Mouse (Mus musculus): ENCODE measurements around the gene Psrc1. TPM values are rescaled to one million over a fixed set of nuclear protein-coding genes. Genes with fewer than 3 reads are reported as not detected.

Psrc1 gene
- polyA plus RNA-seq, 1 experiment from 2014 or later = 19.0 TPM

DNA sequence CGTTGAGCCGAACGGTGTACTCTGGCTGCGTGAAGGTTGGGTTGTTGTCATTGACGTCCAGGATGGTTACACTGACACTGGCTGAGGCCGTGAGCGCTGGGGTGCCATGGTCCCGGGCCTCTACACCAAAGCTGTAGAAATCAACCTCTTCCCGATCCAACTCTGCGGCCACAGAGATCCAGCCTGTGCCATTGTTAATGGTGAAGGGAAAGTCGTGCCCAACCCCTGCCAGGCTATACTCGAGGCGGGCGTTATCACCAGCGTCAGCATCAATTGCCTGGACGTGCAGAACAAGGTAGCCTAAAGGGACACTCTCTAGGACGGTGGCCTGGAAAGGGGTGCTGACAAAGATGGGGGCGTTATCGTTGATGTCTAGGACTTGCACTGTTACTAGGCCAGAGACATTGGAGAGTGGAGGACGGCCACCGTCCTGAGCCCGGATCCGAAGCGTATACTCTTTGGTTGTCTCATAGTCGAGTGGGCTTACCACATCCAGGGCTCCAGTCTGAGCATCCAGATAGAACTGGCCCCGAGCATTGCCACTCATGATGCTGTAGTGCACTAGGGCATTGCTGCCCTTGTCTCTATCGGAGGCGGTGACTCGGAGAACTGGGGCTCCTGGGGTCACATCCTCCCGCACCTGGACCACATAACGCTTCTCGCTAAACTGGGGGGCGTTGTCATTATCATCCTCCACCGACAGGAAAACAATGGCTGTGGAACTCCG is 30.2 kb downstream of the Psrc1 start:
- WGBS = 97% methylated on average over 35 of the region's 35 CpGs
- H3K27ac ChIP-seq = no peak overlapping the region
- ATAC-seq (replicated peaks; ENCODE audit: low FRiP score, low read depth) = no peak
- H3K9ac ChIP-seq (ENCODE audit: low read depth, low read length) = no peak overlapping the region
- no peak overlapping the region for H3K4me2 ChIP-seq (ENCODE audit: low read length)
- H3K9me3 ChIP-seq (replicated peaks; ENCODE audit: low read length) = no peaks in the 10 kb centered on the region
- H3K4me3 ChIP-seq (replicated peaks; ENCODE audit: low read depth, low read length) = no peak overlapping the region
- peaks cover 13% of the 10 kb centered on the region; the same call in 1 of the 2 replicates for H3K36me3 ChIP-seq (ENCODE audit: insufficient read depth, low read length)
- peaks cover 29% of the 10 kb centered on the region for H3K4me1 ChIP-seq (replicated peaks; ENCODE audit: insufficient read depth, low read length)
- no peak for DNase-seq (ENCODE audit: low spot score)
- no peaks in the 10 kb centered on the region for H3K27me3 ChIP-seq (ENCODE audit: insufficient read depth, low read length)
- TF ChIP-seq CTCF (IDR thresholded peaks at IDR 0.05; ENCODE audit: low read depth) = no peak

DNA sequence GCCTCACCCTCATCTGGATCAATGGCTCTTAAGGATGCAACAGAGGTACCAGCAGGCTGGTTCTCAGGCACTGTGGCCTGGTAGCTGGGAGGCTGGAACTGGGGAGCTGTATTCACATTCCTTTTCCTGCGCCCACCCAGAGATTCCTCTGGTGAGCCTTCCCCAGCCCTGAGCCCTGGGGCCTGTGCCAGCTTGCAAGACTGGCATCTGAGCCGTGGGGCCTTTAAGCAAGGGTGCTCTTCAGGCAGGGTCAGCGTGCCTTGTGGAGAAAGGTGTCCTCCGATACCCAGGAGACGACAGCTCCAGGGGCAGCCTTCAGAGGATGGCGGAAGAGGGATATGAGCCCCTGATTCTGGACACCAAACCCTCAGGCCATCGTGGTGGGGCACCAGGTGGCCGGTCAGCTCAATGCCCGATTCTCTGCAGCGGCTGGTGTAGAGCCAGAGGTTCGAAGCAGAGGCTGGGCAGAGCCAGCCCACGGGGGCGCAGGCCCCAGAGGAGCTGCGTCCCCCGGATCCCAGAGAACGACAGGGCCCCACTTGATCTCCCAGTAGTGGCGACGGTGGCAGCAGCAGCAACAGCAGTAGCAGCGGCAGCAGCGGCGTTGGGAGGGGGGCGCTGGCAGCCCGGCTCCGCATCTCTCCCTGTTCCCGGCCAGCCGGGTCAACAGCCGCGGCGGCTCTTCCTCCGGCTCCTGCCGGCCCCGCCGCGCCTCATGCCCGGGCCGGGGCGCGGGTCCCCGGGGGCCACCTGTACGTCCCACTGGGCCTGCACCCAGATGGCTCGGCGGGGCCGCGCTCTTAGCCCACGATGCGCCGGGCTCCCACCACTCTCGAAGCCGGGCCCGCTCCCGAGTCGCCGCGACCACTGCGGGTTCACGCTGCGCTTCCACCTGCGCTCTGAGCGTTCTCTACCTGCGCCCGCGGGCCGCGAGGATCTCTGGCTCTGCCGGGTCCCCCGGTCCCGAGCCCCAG is 31.5 kb downstream of the Psrc1 start, which contains the start of gene Celsr2:
Gene Celsr2 (minus strand): TSS at position 696 of the 974 bp plus-strand sequence.
- DNase-seq (ENCODE audit: low spot score) (peak; percentile 48), ATAC-seq (replicated peaks; ENCODE audit: low FRiP score, low read depth) (no peak)
- WGBS = 7% methylated on average over 48 of the region's 67 CpGs
- Histone ChIP-seq H3K9me3 (replicated peaks; ENCODE audit: low read length) (no peaks in the 10 kb centered on the region), H3K27ac (peak within 1 kb of the TSS; percentile 80), H3K4me1 (replicated peaks; ENCODE audit: insufficient read depth, low read length) (peaks cover 22% of the 10 kb centered on the region), H3K4me3 (replicated peaks; ENCODE audit: low read depth, low read length) (peak within 1 kb of the TSS; percentile 53), H3K36me3 (ENCODE audit: insufficient read depth, low read length) (peaks cover 13% of the 10 kb centered on the region; the same call in 1 of the 2 replicates), H3K27me3 (ENCODE audit: insufficient read depth, low read length) (no peaks in the 10 kb centered on the region), H3K9ac (ENCODE audit: low read depth, low read length) (peak within 1 kb of the TSS; percentile 78), H3K4me2 (ENCODE audit: low read length) (peak within 1 kb of the TSS; percentile 93)
- TF ChIP-seq CTCF (IDR thresholded peaks at IDR 0.05; ENCODE audit: low read depth) = no peak

GRCm38 (mm10) chr3:108415831-108416223 is 32.2 kb downstream of the Psrc1 start:
- DNase-seq (ENCODE audit: low spot score) = peak; percentile 89
- peak; percentile 38 for ATAC-seq (replicated peaks; ENCODE audit: low FRiP score, low read depth)
- peak overlapping the region; percentile 53 for H3K4me3 ChIP-seq (replicated peaks; ENCODE audit: low read depth, low read length)
- H3K36me3 ChIP-seq (ENCODE audit: insufficient read depth, low read length) = peaks cover 13% of the 10 kb centered on the region; the same call in 1 of the 2 replicates
- H3K27ac ChIP-seq = peak overlapping the region; percentile 80
- H3K27me3 ChIP-seq (ENCODE audit: insufficient read depth, low read length) = no peaks in the 10 kb centered on the region
- peak overlapping the region; percentile 93 for H3K4me2 ChIP-seq (ENCODE audit: low read length)
- H3K9ac ChIP-seq (ENCODE audit: low read depth, low read length) = peak overlapping the region; percentile 78
- TF ChIP-seq CTCF (IDR thresholded peaks at IDR 0.05; ENCODE audit: low read depth) = no peak; the same call in 1 of the 2 replicates
- peaks cover 15% of the 10 kb centered on the region for H3K4me1 ChIP-seq (replicated peaks; ENCODE audit: insufficient read depth, low read length)
- WGBS = 0% methylated on average over 48 of the region's 48 CpGs
- no peaks in the 10 kb centered on the region for H3K9me3 ChIP-seq (replicated peaks; ENCODE audit: low read length)

GRCm38 (mm10) chr3:108423006-108423405 is 39.4 kb downstream of the Psrc1 start:
- 48% methylated on average over 6 of the region's 6 CpGs for WGBS
- H3K36me3 ChIP-seq (ENCODE audit: insufficient read depth, low read length) = peaks cover 26% of the 10 kb centered on the region
- no peak overlapping the region for H3K4me2 ChIP-seq (ENCODE audit: low read length)
- no peak for ATAC-seq (replicated peaks; ENCODE audit: low FRiP score, low read depth)
- no peak for DNase-seq (ENCODE audit: low spot score)
- H3K4me3 ChIP-seq (replicated peaks; ENCODE audit: low read depth, low read length) = no peak overlapping the region
- no peaks in the 10 kb centered on the region for H3K27me3 ChIP-seq (ENCODE audit: insufficient read depth, low read length)
- no peak overlapping the region for H3K27ac ChIP-seq
- no peaks in the 10 kb centered on the region for H3K9me3 ChIP-seq (replicated peaks; ENCODE audit: low read length)
- TF ChIP-seq CTCF (IDR thresholded peaks at IDR 0.05; ENCODE audit: low read depth) = no peak
- H3K9ac ChIP-seq (ENCODE audit: low read depth, low read length) = no peak overlapping the region
- H3K4me1 ChIP-seq (replicated peaks; ENCODE audit: insufficient read depth, low read length) = peaks cover 10% of the 10 kb centered on the region

GRCm38 (mm10) chr3:108423844-108424801 is 40.5 kb downstream of the Psrc1 start:
- Histone ChIP-seq H3K4me2 (ENCODE audit: low read length) (peak overlapping the region; percentile 32; the same call in 1 of the 2 replicates), H3K36me3 (ENCODE audit: insufficient read depth, low read length) (peaks cover 35% of the 10 kb centered on the region), H3K9me3 (replicated peaks; ENCODE audit: low read length) (no peaks in the 10 kb centered on the region), H3K27me3 (ENCODE audit: insufficient read depth, low read length) (no peaks in the 10 kb centered on the region), H3K27ac (no peak overlapping the region), H3K4me3 (replicated peaks; ENCODE audit: low read depth, low read length) (no peak overlapping the region), H3K9ac (ENCODE audit: low read depth, low read length) (peak overlapping the region; percentile 10; the same call in 1 of the 2 replicates), H3K4me1 (replicated peaks; ENCODE audit: insufficient read depth, low read length) (peaks cover 10% of the 10 kb centered on the region)
- 26% methylated on average over 11 of the region's 11 CpGs for whole genome bisulfite sequencing
- no peak for TF ChIP-seq CTCF (IDR thresholded peaks at IDR 0.05; ENCODE audit: low read depth)
- DNase-seq (ENCODE audit: low spot score) = peak; percentile 52
- ATAC-seq (replicated peaks; ENCODE audit: low FRiP score, low read depth) = peak; percentile 61

Data from kidney, postnatal 0 days (tissue).